Mouse (Mus musculus) bone marrow macrophage, adult 2 months (primary cell): Measurements from ENCODE around the gene Tmem151b.

Experiments used
- CTCF ChIP-seq: IDR thresholded peaks from 2 replicates; pipeline ENCODE4 v1.5.1; 2012; ENCODE audit warnings: low read depth, mild to moderate bottlenecking, low read length, moderate library complexity
- POLR2A ChIP-seq: IDR thresholded peaks from 2 replicates; pipeline ENCODE4 v1.6.1; 2012; ENCODE audit warnings: mild to moderate bottlenecking, low read depth, low read length, borderline replicate concordance

GRCm38 (mm10) chr17:45526571-45526970, 22.9 kb downstream of the Tmem151b start:
- TF ChIP-seq CTCF: no peak
- TF ChIP-seq POLR2A: no peak
